In the genomic region with DNA sequence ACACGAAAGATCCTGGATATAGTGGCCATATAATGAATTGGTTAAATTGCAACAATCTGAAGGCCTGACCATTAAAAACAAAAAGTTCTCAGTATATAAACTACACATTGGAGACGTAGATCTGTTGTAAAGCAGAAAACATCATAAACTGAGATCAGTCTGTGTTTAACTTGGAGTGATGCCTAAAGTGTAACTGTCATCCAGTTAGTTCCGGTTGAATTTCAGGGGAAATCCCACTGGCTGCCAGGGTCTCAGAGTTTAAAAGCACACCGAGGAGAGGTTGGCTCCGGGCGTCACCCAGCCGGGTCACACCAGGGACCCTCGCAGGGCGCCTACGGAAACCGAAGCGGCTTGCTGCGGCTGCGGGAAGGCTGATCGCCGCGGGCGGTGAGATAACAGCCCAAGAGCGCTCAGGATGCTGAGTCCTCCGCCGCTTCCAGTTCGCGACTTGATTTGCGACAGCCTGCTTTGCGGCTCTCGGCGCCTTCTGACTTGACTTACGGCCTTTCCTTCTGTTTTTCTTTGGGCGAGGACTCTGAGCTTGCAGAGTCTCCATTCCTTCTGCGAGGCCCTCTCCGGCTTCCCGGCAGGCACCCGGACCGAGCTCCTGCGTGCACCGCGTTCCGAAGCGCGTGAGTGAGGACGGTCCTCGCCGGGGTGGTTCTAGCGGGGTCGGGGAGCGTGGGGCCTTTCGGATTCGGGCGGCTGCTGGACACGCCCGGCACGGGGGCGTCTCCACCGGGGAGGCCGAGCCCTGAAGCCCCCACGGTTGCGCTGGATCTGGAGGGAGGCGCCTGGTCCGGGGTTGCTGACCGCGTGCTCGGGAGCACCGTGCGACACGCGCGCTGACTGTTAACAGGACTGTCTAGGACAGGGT, we compare ENCODE assay signal across 8 mouse cellular contexts. TPM values are rescaled to one million over a fixed set of nuclear protein-coding genes. Genes with fewer than 3 reads are reported as not detected.
DNase-seq lines count a peak whose midpoint lies in the region; ATAC-seq and TF ChIP-seq lines count a peak whose summit lies in the region.

TSS of gene Rad52 (plus strand) at position 495 of the 877 bp plus-strand sequence.

- H3K4me1 ChIP-seq in ES-E14 (ENCODE audit: control insufficient read depth in 2 of 2, insufficient read depth in 2 of 2, low read length in 2 of 2, poor library complexity in 1 of 2) = no peaks in the 10 kb centered on the region
- H3K4me1 ChIP-seq in forebrain, embryonic 16.5 days (replicated peaks; ENCODE audit: control insufficient read depth, insufficient read depth, low read length) = peaks cover 7% of the 10 kb centered on the region
- H3K4me1 ChIP-seq in lung, embryonic 14.5 days (ENCODE audit: insufficient read depth) = no peaks in the 10 kb centered on the region; the same call in 1 of the 2 replicates
- peaks cover 2% of the 10 kb centered on the region for H3K4me1 ChIP-seq in olfactory bulb, adult 2 months (ENCODE audit: control insufficient read depth, insufficient read depth, low read length)
- H3K4me1 ChIP-seq in thymus, adult 2 months (replicated peaks; ENCODE audit: control insufficient read depth, insufficient read depth, low read length) = no peaks in the 10 kb centered on the region

- H3K9me3 ChIP-seq in ES-E14 (ENCODE audit: control insufficient read depth, insufficient read depth, low read depth, low read length) = no peaks in the 10 kb centered on the region
- no peaks in the 10 kb centered on the region for H3K9me3 ChIP-seq in forebrain, embryonic 16.5 days (ENCODE audit: control insufficient read depth, low read length)
- H3K9me3 ChIP-seq in lung, embryonic 14.5 days (ENCODE audit: low read depth, low read length) = no peaks in the 10 kb centered on the region

- TF ChIP-seq CTCF in layer of hippocampus, adult 2 months (conservative IDR thresholded peaks at IDR 0.05) = no peak
- no peak for TF ChIP-seq CTCF in lung, embryonic 14.5 days (IDR thresholded peaks at IDR 0.05; ENCODE audit: low read depth)
- TF ChIP-seq CTCF in olfactory bulb, adult 2 months (IDR thresholded peaks at IDR 0.05; ENCODE audit: insufficient read depth, low read depth, low read length) = no peak
- TF ChIP-seq CTCF in thymus, adult 2 months (IDR thresholded peaks at IDR 0.05; ENCODE audit: borderline replicate concordance, control insufficient read depth, extremely low read depth, insufficient read depth, low read length, poor library complexity) = no peak

- no peaks in the 10 kb centered on the region for H3K27me3 ChIP-seq in forebrain, embryonic 16.5 days (replicated peaks; ENCODE audit: control insufficient read depth, insufficient read depth, low read length)
- no peaks in the 10 kb centered on the region for H3K27me3 ChIP-seq in lung, embryonic 14.5 days (ENCODE audit: insufficient read depth, low read length)
- H3K27me3 ChIP-seq in thymus, adult 2 months (ENCODE audit: control insufficient read depth, insufficient read depth, low read length) = no peaks in the 10 kb centered on the region

- H3K4me2 ChIP-seq in forebrain, embryonic 16.5 days (ENCODE audit: low read length) = peak within 1 kb of the TSS; percentile 75
- H3K4me2 ChIP-seq in lung, embryonic 14.5 days = peak within 1 kb of the TSS; percentile 81

- H3K27ac ChIP-seq in ES-E14 (ENCODE audit: insufficient read depth, low read depth, low read length, poor library complexity, severe bottlenecking) = no peak within 1 kb of the TSS
- peak within 1 kb of the TSS; percentile 94 for H3K27ac ChIP-seq in forebrain, embryonic 16.5 days (ENCODE audit: low read length)
- H3K27ac ChIP-seq in layer of hippocampus, adult 2 months = peak within 1 kb of the TSS; percentile 98
- peak within 1 kb of the TSS; percentile 95 for H3K27ac ChIP-seq in lung, embryonic 14.5 days (ENCODE audit: low read depth)
- H3K27ac ChIP-seq in olfactory bulb, adult 2 months (ENCODE audit: insufficient read depth, low read depth, low read length) = peak within 1 kb of the TSS; percentile 84
- H3K27ac ChIP-seq in thymus, adult 2 months (ENCODE audit: control insufficient read depth, insufficient read depth, low read length) = peak within 1 kb of the TSS; percentile 27; the same call in 1 of the 2 replicates

- H3K4me3 ChIP-seq in ES-E14 (ENCODE audit: insufficient read depth in 1 of 2, low read depth in 1 of 2, low read length in 2 of 2, poor library complexity in 1 of 2, severe bottlenecking in 1 of 2) = peak within 1 kb of the TSS; percentile 86 to 88
- peak within 1 kb of the TSS; percentile 90 for H3K4me3 ChIP-seq in forebrain, embryonic 16.5 days (replicated peaks; ENCODE audit: low read length)
- H3K4me3 ChIP-seq in layer of hippocampus, adult 2 months = peak within 1 kb of the TSS; percentile 84
- peak within 1 kb of the TSS; percentile 89 for H3K4me3 ChIP-seq in lung, embryonic 14.5 days (ENCODE audit: low read depth, low read length)
- H3K4me3 ChIP-seq in olfactory bulb, adult 2 months (ENCODE audit: insufficient read depth, low read depth, low read length) = peak within 1 kb of the TSS; percentile 95
- peak within 1 kb of the TSS; percentile 89 for H3K4me3 ChIP-seq in thymus, adult 2 months (ENCODE audit: control insufficient read depth, insufficient read depth, low read length)

- peak; percentile 88 for DNase-seq in ES-E14 (ENCODE audit: low read depth, low spot score)
- DNase-seq in cerebellum, adult 11-12 months = peak; percentile 91
- DNase-seq in heart, postnatal 36 days = peak; percentile 84 to 89
- peak; percentile 85 to 91 for DNase-seq in layer of hippocampus, adult 2 months (ENCODE audit: low spot score in 2 of 2)
- DNase-seq in lung, embryonic 14.5 days = peak; percentile 94
- DNase-seq in thymus, adult 2 months = peak; percentile 88

- in situ Hi-C loops in ES-E14 (cut with MboI; ENCODE audit: low sequenced_read_pairs in 2 of 2, unreplicated experiment in 2 of 2) = loop anchor here (25.0 kb wide), 1 partner anchor 415 kb away; the partner anchor contains the start of gene Fbxl14 (in 2 of the 2)

- TF ChIP-seq POLR2A in olfactory bulb, adult 2 months (IDR thresholded peaks at IDR 0.05; ENCODE audit: insufficient read depth, low read depth, low read length) = peak; percentile 67; the same call in 1 of the 2 replicates
- TF ChIP-seq POLR2A in thymus, adult 2 months (IDR thresholded peaks at IDR 0.05; ENCODE audit: control insufficient read depth, extremely low read depth, insufficient read depth, low read length, poor library complexity) = peak; percentile 55; the same call in 1 of the 2 replicates

- no peaks in the 10 kb centered on the region for H3K36me3 ChIP-seq in ES-E14 (ENCODE audit: control insufficient read depth, insufficient read depth, low read length, poor library complexity, severe bottlenecking)
- no peaks in the 10 kb centered on the region for H3K36me3 ChIP-seq in forebrain, embryonic 16.5 days (ENCODE audit: control insufficient read depth, insufficient read depth)
- H3K36me3 ChIP-seq in lung, embryonic 14.5 days (ENCODE audit: insufficient read depth) = no peaks in the 10 kb centered on the region
- no peaks in the 10 kb centered on the region for H3K36me3 ChIP-seq in thymus, adult 2 months (ENCODE audit: control insufficient read depth, insufficient read depth, low read length)

- WGBS in forebrain, embryonic 16.5 days = under 1% methylated on average over 66 of the region's 67 CpGs
- under 1% methylated on average over 67 of the region's 67 CpGs for WGBS in lung, embryonic 14.5 days
- WGBS in olfactory bulb, adult 2 months = under 1% methylated on average over 67 of the region's 67 CpGs
- 2% methylated on average over 67 of the region's 67 CpGs for WGBS in thymus, adult 2 months

- intact Hi-C loops in heart, postnatal 36 days (cut with DNase I) = loop anchor here (2.0 to 5.0 kb wide), 4 partner anchors 35 to 415 kb away; partner anchors contain the start of gene Erc1

- ATAC-seq in forebrain, embryonic 16.5 days = peak; percentile 91
- ATAC-seq in lung, embryonic 14.5 days (ENCODE audit: insufficient read depth) = peak; percentile 93

- H3K9ac ChIP-seq in ES-E14 (ENCODE audit: insufficient read depth, low read depth, low read length, poor library complexity, severe bottlenecking) = peak within 1 kb of the TSS; percentile 94
- peak within 1 kb of the TSS; percentile 97 for H3K9ac ChIP-seq in forebrain, embryonic 16.5 days (replicated peaks; ENCODE audit: low read depth, low read length)
- peak within 1 kb of the TSS; percentile 94 for H3K9ac ChIP-seq in lung, embryonic 14.5 days

TF ChIP-seq in ES-E14, 5 proteins besides CTCF, POLR2A, EP300 and RAD21:
- TF ChIP-seq ZC3H11A (IDR thresholded peaks at IDR 0.05; ENCODE audit: borderline replicate concordance, low read depth, low read length) (no peak), HCFC1 (IDR thresholded peaks at IDR 0.05; ENCODE audit: borderline replicate concordance, insufficient read depth, low read length) (peak; percentile 50; the same call in 1 of the 2 replicates)

RNA-seq across cellular contexts. Expression of gene Rad52, which starts in this region (rescaled TPM):
- total RNA-seq in ES-E14 (2012; rRNA removed) = 21.9 and 26.4 TPM in 2 replicates
- polyA plus RNA-seq in forebrain, embryonic 16.5 days (2015; fragmentation: Nextera tagmentation; extraction: Ambion mirVana) = 29.7 and 30.4 TPM in 2 replicates
- total RNA-seq in heart, postnatal 36 days (2021) = 10 to 100 TPM; 11.1 to 12.8 TPM
- 10 to 100 TPM; 45.4 to 49.7 TPM for total RNA-seq in layer of hippocampus, adult 2 months (2021)
- 18.5 and 22.8 TPM in 2 replicates for polyA plus RNA-seq in lung, embryonic 14.5 days (2014; fragmentation: Nextera tagmentation; extraction: Ambion mirVana)
- polyA plus RNA-seq in olfactory bulb, adult 2 months (2012; ENCODE audit: insufficient read depth, insufficient read length, low replicate concordance, missing spikeins) = not detected in 2 replicates
- 74.1 and 74.5 TPM in 2 replicates for polyA plus RNA-seq in thymus, adult 2 months (2012; rRNA removed)

Comparison
In these comparisons a context has a peak if more than half of its experiments do, and no peak if none do; other contexts are left out.
1. RNA of gene Rad52 (polyA plus RNA-seq): 74.1 to 74.5 TPM in thymus, adult 2 months, 29.7 to 30.4 TPM in forebrain, embryonic 16.5 days and 18.5 to 22.8 TPM in lung, embryonic 14.5 days; not detected in olfactory bulb, adult 2 months; every median in the first group is over 10 times any median in the second.
2. Peak in every context shown above with its lines, with median percentiles within 50 percentile points of each other: DNase-seq, H3K4me3 ChIP-seq and H3K9ac ChIP-seq.